Mouse (Mus musculus): ENCODE measurements around the gene Wwox.

The Wwox gene

GRCm38 (mm10) chr8:115330671-115331070 lies 891.2 kb downstream of the Wwox start:
- no peak for DNase-seq (ENCODE audit: low read depth, low spot score)

- no peak for DNase-seq (ENCODE audit: low read depth, low spot score)
Measured at GRCm38 (mm10) chr8:115333972-115334371, 894.5 kb downstream of the Wwox start.

- no peak for DNase-seq (ENCODE audit: low read depth, low spot score)
Measured at GRCm38 (mm10) chr8:115336361-115336760, 896.9 kb downstream of the Wwox start.

- DNase-seq (ENCODE audit: low read depth, low spot score), result no peak
Measured at GRCm38 (mm10) chr8:115348704-115349103, 909.2 kb downstream of the Wwox start.

GRCm38 (mm10) chr8:115350707-115351106 lies 911.3 kb downstream of the Wwox start:
- no peak for DNase-seq (ENCODE audit: low read depth, low spot score)

GRCm38 (mm10) chr8:115357663-115358335 lies 918.3 kb downstream of the Wwox start:
- DNase-seq (ENCODE audit: low read depth, low spot score), result peak; percentile 5

GRCm38 (mm10) chr8:115358481-115358880 lies 919.0 kb downstream of the Wwox start:
- no peak for DNase-seq (ENCODE audit: low read depth, low spot score)

GRCm38 (mm10) chr8:115359701-115360100 lies 920.2 kb downstream of the Wwox start:
- no peak for DNase-seq (ENCODE audit: low read depth, low spot score)

- no peak for DNase-seq (ENCODE audit: low read depth, low spot score)
Measured at GRCm38 (mm10) chr8:115362518-115362917, 923.1 kb downstream of the Wwox start.

GRCm38 (mm10) chr8:115374957-115375356 lies 935.5 kb downstream of the Wwox start:
- DNase-seq (ENCODE audit: low read depth, low spot score), result no peak

GRCm38 (mm10) chr8:115375361-115376047 lies 936.0 kb downstream of the Wwox start:
- DNase-seq (ENCODE audit: low read depth, low spot score), result no peak

GRCm38 (mm10) chr8:115377321-115377720 lies 937.9 kb downstream of the Wwox start:
- no peak for DNase-seq (ENCODE audit: low read depth, low spot score)

- DNase-seq (ENCODE audit: low read depth, low spot score), result no peak
Measured at GRCm38 (mm10) chr8:115380017-115380416, 940.6 kb downstream of the Wwox start.

GRCm38 (mm10) chr8:115390921-115391504 lies 951.6 kb downstream of the Wwox start:
- no peak for DNase-seq (ENCODE audit: low read depth, low spot score)

- no peak for DNase-seq (ENCODE audit: low read depth, low spot score)
Measured at GRCm38 (mm10) chr8:115395840-115396239, 956.4 kb downstream of the Wwox start.

- DNase-seq (ENCODE audit: low read depth, low spot score), result no peak
Measured at GRCm38 (mm10) chr8:115397981-115398380, 958.5 kb downstream of the Wwox start.

GRCm38 (mm10) chr8:115400013-115400720 lies 960.7 kb downstream of the Wwox start:
- DNase-seq (ENCODE audit: low read depth, low spot score), result no peak

Data from R1 (cell line).